Mouse (Mus musculus) monocyte, adult 5-6 weeks (primary cell): ENCODE measurements at regions not wholly inside any gene's neighbourhood (a gene's known extent, or its start where the extent isn't known, plus 50 kb on each side); places are given as distances from the start of the nearest gene placed in this dataset.

Experiments used
- ATAC-seq: fragments of 153-309, 156-312 bp; replicated peaks from 2 replicates; pipeline ENCODE4 v1.8.0; 2017; ENCODE audit warnings: mild to moderate bottlenecking; ENCODE audit not compliant: low TSS enrichment, insufficient number of reproducible peaks, severe bottlenecking, poor library complexity, low FRiP score

DNA sequence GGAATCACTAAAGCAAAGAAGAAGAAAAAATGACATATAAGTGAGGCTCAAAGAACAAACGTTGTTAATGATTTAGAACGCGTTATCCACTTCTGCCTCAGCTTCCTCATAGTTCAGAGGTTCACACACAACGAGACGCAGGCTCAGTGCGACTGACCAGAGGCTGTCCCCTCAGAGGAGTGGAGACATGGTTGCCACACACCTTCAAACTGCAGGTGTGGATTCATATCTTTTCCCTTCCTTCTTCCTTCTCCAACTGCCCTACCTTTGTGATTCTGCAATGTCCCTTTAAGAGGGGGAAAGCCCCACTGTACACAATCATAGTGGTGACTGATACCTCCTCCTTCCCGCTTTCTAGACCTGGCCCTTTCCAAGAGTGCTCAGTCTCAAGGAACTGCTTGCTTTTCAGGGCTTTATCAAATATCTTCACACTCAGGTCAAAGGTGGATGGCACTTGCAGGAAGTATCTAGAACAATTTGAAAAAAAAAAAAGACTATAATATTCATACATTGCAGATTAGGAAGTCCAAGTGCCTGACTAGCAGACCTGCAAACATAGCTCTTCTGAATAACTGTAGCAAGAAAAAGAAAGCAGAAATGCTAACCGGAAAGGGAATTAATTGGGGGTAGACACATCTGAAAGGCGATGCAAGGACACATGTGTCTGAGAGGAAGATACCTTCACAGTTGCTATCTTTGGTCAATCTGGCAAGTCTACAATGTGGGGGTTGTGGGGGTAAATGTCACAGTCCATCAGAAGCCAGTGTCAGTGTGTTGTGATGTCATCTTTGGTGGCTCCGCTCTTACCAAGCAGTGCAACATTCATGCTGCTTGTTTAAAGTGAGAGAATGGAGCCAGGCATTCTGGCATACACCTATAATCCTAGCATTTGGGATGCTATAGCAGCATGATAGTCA is 84.2 kb upstream of the Tnfaip3 start:
- ATAC-seq, result peak; percentile 33

DNA sequence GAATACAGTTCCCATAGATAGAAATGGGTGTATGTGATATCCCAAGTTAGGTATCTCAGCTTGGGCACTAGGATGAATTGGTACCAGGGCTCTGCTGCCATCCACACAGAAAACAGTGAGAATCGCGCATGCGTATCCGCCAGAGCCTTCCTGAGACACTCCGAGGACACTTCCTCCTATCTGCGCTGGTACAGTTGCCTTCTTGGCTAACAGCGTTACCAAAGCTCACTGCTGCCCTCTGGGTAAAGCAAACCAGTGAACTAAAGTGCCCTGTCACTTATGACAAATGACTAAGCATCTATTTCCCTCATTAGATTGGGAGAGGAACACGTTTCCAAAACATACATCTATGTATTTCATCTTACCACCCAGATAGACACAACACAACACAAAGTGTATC is 78.8 kb upstream of the Tnfaip3 start:
- ATAC-seq, result peak; percentile 99

DNA sequence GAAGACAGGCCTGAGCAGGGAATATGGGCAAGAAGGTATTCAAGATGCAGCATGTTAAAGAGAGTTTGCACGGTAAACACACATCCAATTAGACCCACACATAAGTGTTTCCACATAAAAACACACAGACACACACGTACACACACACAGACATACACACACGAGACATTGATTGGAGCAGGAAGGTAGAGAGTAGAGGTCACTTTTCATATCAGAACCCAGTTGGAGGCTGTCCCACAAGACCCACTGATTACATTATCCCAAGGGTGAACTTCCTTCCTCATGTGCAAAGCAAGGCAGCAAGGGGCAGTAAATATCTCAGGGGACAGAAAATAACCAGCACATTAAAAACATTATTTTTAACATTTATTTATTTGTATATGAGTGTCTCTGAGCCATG is 78.2 kb upstream of the Tnfaip3 start:
- no peak for ATAC-seq

DNA sequence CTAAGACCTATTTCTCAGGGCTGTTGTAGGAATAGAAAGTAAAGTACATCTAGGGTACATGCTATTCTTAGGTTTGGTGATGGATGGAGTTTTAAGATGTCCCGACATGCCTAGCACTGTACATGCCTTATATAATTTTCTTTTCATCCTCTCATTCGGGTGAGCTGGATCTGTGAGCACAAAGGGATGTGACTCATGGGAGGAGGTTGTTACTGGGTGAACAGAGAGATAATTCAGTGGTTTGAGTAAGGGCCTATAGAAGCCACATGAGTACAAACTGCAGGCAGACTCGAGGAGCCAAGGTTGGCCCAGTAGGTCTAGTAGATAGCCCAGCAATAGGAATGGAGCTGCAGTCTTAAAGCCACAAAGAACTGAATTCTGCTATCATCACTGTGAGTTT is 76.5 kb upstream of the Tnfaip3 start:
- no peak for ATAC-seq

DNA sequence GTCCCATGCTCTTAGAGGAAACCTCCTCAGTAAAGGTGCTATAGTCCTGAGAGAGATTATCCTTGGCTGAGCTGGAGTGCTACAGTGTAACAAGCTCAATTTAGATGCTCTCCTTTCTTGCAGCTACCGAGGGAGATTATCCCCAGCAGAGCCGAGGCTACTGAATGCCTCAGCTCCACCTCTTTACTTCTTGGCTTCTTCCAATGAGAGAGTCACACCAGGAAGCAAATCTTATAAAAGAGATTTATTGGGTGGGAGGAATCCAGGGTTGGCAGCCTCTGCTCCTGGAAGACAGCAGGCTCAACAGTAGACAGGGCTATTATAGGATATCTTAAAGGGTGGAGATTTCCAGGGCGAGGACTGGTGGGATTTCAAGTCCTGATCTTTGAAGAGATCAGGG is 75.7 kb upstream of the Tnfaip3 start:
- ATAC-seq, result no peak

DNA sequence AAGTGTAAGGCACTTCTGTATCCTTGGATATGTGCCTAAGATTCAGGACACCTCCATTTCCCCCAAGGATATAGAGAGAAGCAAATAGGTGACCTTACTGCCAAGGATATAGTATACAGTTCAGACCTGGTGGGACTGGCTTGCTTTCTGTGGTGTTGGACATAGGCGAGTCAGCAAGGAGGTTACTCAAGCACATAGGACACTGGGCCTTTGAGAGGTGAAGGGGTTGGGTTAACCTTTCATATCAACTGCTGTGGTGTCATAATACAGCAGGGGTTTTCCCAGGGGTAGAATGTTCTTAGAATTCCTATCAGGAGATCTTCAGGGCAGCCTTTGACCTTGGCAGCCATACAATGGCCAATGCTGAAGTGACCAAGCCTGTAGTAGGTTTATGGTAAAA is 71.5 kb upstream of the Tnfaip3 start:
- ATAC-seq, result no peak

DNA sequence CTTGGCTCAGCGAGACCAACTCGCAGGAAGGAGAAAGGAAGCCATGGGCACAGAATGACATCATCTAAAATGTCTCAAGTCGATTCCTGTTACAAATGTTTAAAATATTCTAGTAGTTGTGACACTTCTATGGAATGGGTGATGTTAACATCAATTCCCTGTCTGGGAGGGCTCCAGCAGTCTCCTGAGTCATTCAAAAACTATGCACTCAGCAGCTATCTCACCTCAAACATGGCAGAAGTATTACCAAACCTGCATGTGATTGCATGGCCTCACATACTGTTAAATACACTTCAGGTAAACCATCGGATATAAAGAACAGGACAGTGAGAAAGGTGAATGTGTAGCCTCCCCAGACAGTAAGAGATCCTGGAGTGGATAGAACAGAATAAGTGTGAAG is 66.7 kb upstream of the Tnfaip3 start:
- no peak for ATAC-seq

DNA sequence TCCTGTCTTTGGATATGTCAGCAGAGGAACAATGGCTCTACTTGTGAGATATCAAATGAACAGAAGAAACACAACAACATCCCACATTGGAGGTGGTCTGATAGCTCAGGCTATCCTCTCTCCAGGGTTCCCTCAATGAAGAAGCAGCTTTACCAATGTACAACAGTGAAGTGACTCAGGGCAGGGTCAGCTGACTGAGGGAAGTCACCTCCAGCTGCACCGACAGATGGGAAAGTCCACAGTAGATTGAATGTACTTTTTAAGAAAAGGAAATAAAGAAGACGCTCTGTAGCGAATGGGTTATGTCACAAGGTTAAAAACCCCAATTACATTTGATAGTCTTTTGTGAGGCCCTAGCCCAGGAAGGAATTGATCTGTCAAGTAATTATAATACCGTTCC is 62.6 kb upstream of the Tnfaip3 start:
- ATAC-seq, result no peak

DNA sequence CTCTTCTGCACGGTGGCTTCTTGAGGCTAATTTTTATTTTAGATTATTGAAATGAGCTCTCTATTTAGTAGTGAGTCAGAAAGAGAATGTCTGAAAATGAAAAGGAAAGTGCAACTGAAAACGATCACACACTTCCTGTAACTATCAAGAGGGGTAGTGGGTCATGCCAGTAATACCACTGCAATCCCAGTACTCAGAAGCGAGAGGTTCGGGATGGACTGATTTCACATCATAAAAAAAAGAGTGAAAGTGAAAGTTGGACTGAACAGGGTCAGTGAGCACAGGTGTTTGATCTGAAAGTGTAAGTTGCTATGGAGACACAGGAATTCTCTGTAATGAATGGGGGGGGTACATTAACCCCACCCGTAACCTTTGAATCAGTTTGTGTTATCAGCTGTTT is 52.9 kb upstream of the Tnfaip3 start:
- ATAC-seq, result 0 out of 2 replicates have a peak, but pooled peaks have one; percentile 38

DNA sequence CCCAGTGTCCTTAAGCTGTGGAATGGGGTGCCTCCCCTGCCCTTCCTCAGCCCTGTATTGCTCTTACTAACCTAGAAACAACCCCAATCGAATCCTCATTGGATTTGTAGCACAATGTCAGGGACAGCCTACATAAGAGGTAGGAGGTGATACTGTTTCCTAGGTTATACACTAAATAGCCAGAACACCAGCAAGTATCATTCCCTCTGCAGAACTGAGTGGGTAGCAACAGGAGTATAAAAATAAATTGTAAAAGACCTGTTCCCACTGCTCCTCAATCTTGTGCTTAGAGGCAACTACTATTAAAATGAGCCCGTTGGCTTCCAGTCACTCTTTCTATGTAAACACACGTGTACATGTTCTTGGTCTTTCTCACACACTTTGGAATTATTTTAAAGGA is 52.2 kb upstream of the Tnfaip3 start:
- ATAC-seq, result no peak

DNA sequence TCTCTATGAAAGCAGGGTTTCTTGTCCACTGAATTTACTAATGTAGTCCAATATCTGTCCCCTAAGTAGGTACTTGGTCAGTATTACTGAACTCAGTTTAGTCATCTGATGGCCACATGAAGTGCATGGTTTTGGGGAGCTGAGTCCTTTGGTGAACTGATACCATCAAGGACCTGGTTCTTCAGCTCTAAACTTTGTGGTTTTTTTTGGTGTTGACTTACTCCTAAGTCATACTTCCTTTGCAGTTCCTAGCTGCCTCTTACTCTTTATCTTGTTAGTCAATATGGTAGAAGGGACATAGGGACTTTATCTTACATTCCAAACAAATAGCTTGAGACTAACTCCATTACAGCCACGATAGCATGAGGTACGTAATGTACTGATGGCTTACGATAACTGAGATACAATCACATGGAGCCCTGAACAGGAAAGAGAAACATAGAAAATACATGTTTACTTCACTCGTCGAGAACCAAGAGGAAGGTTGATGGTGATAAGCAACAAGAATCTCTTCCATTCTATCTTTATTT is 51.4 kb upstream of the Tnfaip3 start:
- ATAC-seq, result no peak
